Mouse (Mus musculus): Measurements from ENCODE around the gene Gstm3.

The Gstm3 gene

GRCm38 (mm10) chr3:107929243-107929642 is 39.8 kb downstream of the Gstm3 start:
- DNase-seq (ENCODE audit: low spot score): no peak

- no peak for DNase-seq (ENCODE audit: low spot score)
Measured at GRCm38 (mm10) chr3:107928691-107929090, 40.4 kb downstream of the Gstm3 start.

- no peak for DNase-seq (ENCODE audit: low spot score)
Measured at GRCm38 (mm10) chr3:107927841-107928240, 41.2 kb downstream of the Gstm3 start.

- DNase-seq (ENCODE audit: low spot score): no peak
Measured at GRCm38 (mm10) chr3:107925335-107925734, 43.7 kb downstream of the Gstm3 start.

GRCm38 (mm10) chr3:107920348-107920747 is 48.7 kb downstream of the Gstm3 start:
- no peak for DNase-seq (ENCODE audit: low spot score)

- DNase-seq (ENCODE audit: low spot score): no peak
Measured at GRCm38 (mm10) chr3:107917783-107918408, 51.2 kb downstream of the Gstm3 start.

GRCm38 (mm10) chr3:107917097-107917496 is 52.0 kb downstream of the Gstm3 start:
- DNase-seq (ENCODE audit: low spot score): no peak

- no peak for DNase-seq (ENCODE audit: low spot score)
Measured at GRCm38 (mm10) chr3:107916674-107917073, 52.4 kb downstream of the Gstm3 start.

Data from spleen, adult 12 weeks (tissue).